Mouse (Mus musculus): ENCODE measurements around the gene Gne.

- TF ChIP-seq CTCF (IDR thresholded peaks at IDR 0.05; ENCODE audit: low read depth) (peak; percentile 39; the same call in 1 of the 2 replicates), EP300 (IDR thresholded peaks at IDR 0.05; ENCODE audit: low read depth) (no peak)
These were observed 787 bp upstream of the Gne start for GRCm38 (mm10) chr4:44084602-44085325.

Measured in liver, embryonic 14.5 days (tissue).